Mouse (Mus musculus) limb, embryonic 13.5 days (tissue): ENCODE measurements at regions not wholly inside any gene's neighbourhood (a gene's known extent, or its start where the extent isn't known, plus 50 kb on each side); places are given as distances from the start of the nearest gene placed in this dataset.
A peak's percentile ranks its signal among the peaks of the same experiment; 100 is the strongest.

Experiments
- ATAC-seq: fragments of 200-750 bp; cut with Nextera tagmentation; 2 replicates; pipeline ENCODE4 v1.8.0; 2017; ENCODE audit warnings: low read depth, moderate number of reproducible peaks, moderate TSS enrichment; ENCODE audit not compliant: low FRiP score
- H3K27ac ChIP-seq: fragments of 300-500 bp; sonication (generic); 2 replicates; pipeline ENCODE4 v1.5.1; 2015; ENCODE audit warnings: inconsistent platforms, mild to moderate bottlenecking, moderate library complexity
- H3K27me3 ChIP-seq: fragments of 300-500 bp; sonication (generic); 2 replicates; pipeline ENCODE4 v1.6.1; 2015; ENCODE audit warnings: mild to moderate bottlenecking, inconsistent platforms
- H3K36me3 ChIP-seq: fragments of 300-500 bp; sonication (generic); 2 replicates; pipeline ENCODE4 v1.6.1; 2015; ENCODE audit warnings: inconsistent platforms, mild to moderate bottlenecking, moderate library complexity
- H3K4me1 ChIP-seq: fragments of 300-500 bp; sonication (generic); 2 replicates; pipeline ENCODE4 v1.6.1; 2015; ENCODE audit warnings: inconsistent platforms
- H3K4me2 ChIP-seq: fragments of 300-500 bp; sonication (generic); replicated peaks from 2 replicates; pipeline ENCODE4 v1.6.1; 2015; ENCODE audit warnings: inconsistent platforms, mild to moderate bottlenecking, moderate library complexity
- H3K4me3 ChIP-seq: fragments of 300-500 bp; sonication (generic); 2 replicates; pipeline ENCODE4 v1.5.1; 2015; ENCODE audit warnings: moderate library complexity, mild to moderate bottlenecking, inconsistent platforms
- H3K9ac ChIP-seq: fragments of 300-500 bp; sonication (generic); 2 replicates; pipeline ENCODE4 v1.6.1; 2015; ENCODE audit warnings: mild to moderate bottlenecking, inconsistent platforms
- H3K9me3 ChIP-seq: fragments of 300-500 bp; sonication (generic); 2 replicates; pipeline ENCODE4 v1.6.1; 2016; ENCODE audit warnings: inconsistent platforms
- WGBS: fragments of 180-500 bp; shearing (Covaris S2); methylation state at CpG from one replicate; pipeline ENCODE4 v1.1.7; 2015; 5-methylcytosine and 5-hydroxymethylcytosine counted together

GRCm38 (mm10) chr15:93852126-93852525 is 256.4 kb upstream of the Prickle1 start:
- Histone ChIP-seq H3K27me3 (no peaks in the 10 kb centered on the region), H3K4me1 (peaks cover 26% of the 10 kb centered on the region), H3K9me3 (0 out of 2 replicates have a peak, but pooled peaks cover 4% of the 10 kb centered on the region), H3K4me2 (no peak overlapping the region), H3K36me3 (no peaks in the 10 kb centered on the region), H3K27ac (no peak overlapping the region), H3K9ac (no peak overlapping the region), H3K4me3 (no peak overlapping the region)
- WGBS: 94% methylated on average over 4 of the region's 4 CpGs
- ATAC-seq: no peak

DNA sequence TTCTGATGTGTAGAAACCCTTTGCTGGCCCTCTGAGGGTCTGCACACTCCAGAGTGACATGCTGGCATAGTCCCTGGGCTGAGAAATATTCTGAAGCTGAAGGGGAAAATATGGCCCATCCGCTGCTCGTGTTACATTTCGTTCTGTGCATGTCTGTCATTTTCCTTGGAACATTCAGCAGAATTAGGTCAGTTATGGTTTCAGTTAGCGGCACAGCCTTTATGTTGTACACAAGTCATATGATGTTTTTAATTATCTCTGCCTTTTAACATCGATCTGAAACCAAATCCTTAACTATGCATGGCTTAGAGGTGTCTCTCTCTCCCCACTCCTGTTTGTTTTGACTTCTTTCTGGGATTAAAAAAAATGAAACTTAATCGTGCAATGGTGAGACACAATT is 254.7 kb upstream of the Prickle1 start:
- 32% methylated on average over 6 of the region's 6 CpGs for WGBS
- Histone ChIP-seq H3K9me3 (0 out of 2 replicates have a peak, but pooled peaks cover 4% of the 10 kb centered on the region), H3K4me3 (no peak overlapping the region), H3K9ac (no peak overlapping the region), H3K4me2 (no peak overlapping the region), H3K4me1 (peaks cover 24% of the 10 kb centered on the region; the same call in 1 of the 2 replicates), H3K27me3 (no peaks in the 10 kb centered on the region), H3K36me3 (no peaks in the 10 kb centered on the region), H3K27ac (no peak overlapping the region)
- no peak for ATAC-seq

- 91% methylated on average over 4 of the region's 4 CpGs for WGBS
- no peak for ATAC-seq
These were observed 253.1 kb upstream of the Prickle1 start for GRCm38 (mm10) chr15:93848830-93849229.

DNA sequence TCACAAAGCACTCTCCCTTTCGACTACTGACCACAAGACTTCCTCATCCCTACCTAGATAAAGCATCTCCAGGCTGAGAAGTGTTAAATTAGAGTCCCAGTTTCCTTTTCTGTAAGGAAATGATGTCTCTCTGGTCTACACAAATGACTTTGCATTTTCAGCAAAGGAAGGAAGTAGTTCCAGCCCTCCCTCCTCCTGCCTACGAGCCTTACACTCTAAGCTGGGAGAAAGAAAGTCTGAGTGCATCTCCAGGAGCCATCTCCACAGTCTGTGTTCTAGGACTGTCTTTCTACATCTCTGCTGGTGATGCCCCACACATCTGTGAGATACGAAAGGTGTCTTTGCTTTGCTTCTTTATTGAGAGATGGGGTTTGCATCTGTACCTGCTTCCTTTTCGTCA is 251.1 kb upstream of the Prickle1 start:
- Histone ChIP-seq H3K27ac (no peak overlapping the region), H3K9ac (no peak overlapping the region), H3K36me3 (no peaks in the 10 kb centered on the region), H3K9me3 (peaks cover 3% of the 10 kb centered on the region; the same call in 1 of the 2 replicates), H3K27me3 (no peaks in the 10 kb centered on the region), H3K4me1 (peaks cover 17% of the 10 kb centered on the region; the same call in 1 of the 2 replicates), H3K4me3 (no peak overlapping the region), H3K4me2 (no peak overlapping the region)
- WGBS: 87% methylated on average over 4 of the region's 4 CpGs
- no peak for ATAC-seq

More at GRCm38 (mm10) chr15:93848830-93849229, 253.1 kb upstream of the Prickle1 start:
- no peaks in the 10 kb centered on the region for H3K9me3 ChIP-seq
- H3K4me1 ChIP-seq: peaks cover 24% of the 10 kb centered on the region; the same call in 1 of the 2 replicates
- no peak overlapping the region for H3K4me2 ChIP-seq
- no peak overlapping the region for H3K27ac ChIP-seq
- H3K36me3 ChIP-seq: no peaks in the 10 kb centered on the region
- H3K27me3 ChIP-seq: no peaks in the 10 kb centered on the region
- no peak overlapping the region for H3K9ac ChIP-seq
- no peak overlapping the region for H3K4me3 ChIP-seq

- Histone ChIP-seq H3K9ac (no peak overlapping the region), H3K9me3 (peaks cover 3% of the 10 kb centered on the region; the same call in 1 of the 2 replicates), H3K36me3 (no peaks in the 10 kb centered on the region), H3K27ac (no peak overlapping the region), H3K4me2 (no peak overlapping the region), H3K27me3 (no peaks in the 10 kb centered on the region), H3K4me1 (peaks cover 16% of the 10 kb centered on the region; the same call in 1 of the 2 replicates), H3K4me3 (no peak overlapping the region)
- ATAC-seq: no peak
- 42% methylated on average over 6 of the region's 6 CpGs for WGBS
These were observed 250.1 kb upstream of the Prickle1 start for GRCm38 (mm10) chr15:93845801-93846200.

DNA sequence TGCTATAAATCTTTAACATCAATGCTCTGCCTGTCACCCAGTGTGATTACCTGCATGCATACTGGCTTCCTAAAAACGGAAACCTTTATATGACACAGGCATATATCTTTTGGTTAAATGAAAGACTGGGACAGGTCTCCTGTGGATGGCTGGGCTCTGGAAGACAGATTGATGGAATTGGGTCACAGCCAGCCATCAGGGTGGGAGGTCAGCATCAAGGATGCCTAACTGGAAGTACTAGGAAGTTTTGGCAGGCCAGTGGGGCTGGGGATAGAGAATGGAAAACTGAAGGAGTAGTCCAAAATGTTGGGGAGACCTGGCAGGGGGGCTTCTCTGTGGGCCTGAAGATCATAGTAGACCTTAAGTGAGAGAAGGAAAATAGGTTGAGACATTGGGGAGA is 237.3 kb upstream of the Prickle1 start:
- no peak for ATAC-seq

DNA sequence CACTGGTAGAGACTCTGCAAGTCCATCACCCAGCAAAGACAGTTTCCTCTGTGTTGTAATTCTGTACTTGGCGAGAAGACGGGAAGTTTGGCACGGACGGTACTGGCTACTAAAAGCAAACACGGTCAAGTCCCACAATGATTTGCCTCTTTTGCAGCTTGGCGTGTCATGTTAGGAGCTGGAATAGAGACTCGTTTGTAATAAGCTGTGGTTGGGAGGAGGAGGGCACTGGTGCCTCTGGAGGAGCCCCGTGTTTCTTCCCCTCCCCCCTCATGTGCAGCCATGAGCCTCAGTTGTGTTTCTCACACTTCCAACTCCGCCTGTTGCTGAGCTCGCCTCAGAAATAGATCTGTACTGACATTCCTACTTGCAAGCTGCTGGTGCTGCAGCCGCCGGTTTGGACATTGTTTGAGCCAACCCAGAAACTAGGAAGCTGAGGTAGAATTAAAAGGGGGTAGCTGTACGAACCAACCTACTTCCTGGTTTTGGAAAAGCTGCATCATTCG is 236.8 kb upstream of the Prickle1 start:
- no peak overlapping the region for H3K9ac ChIP-seq
- H3K4me3 ChIP-seq: no peak overlapping the region
- H3K4me2 ChIP-seq: peak overlapping the region; percentile 16
- peak overlapping the region; percentile 28; the same call in 1 of the 2 replicates for H3K27ac ChIP-seq
- H3K27me3 ChIP-seq: no peaks in the 10 kb centered on the region
- H3K4me1 ChIP-seq: peaks cover 13% of the 10 kb centered on the region
- H3K36me3 ChIP-seq: no peaks in the 10 kb centered on the region
- H3K9me3 ChIP-seq: no peaks in the 10 kb centered on the region
- WGBS: 59% methylated on average over 14 of the region's 14 CpGs
- no peak for ATAC-seq

More for the DNA sequence above, 237.3 kb upstream of the Prickle1 start:
- peak overlapping the region; percentile 16; the same call in 1 of the 2 replicates for H3K4me2 ChIP-seq
- no peak overlapping the region for H3K4me3 ChIP-seq
- no peaks in the 10 kb centered on the region for H3K27me3 ChIP-seq
- no peak overlapping the region for H3K9ac ChIP-seq
- H3K27ac ChIP-seq: peak overlapping the region; percentile 28; the same call in 1 of the 2 replicates
- H3K36me3 ChIP-seq: no peaks in the 10 kb centered on the region
- peaks cover 13% of the 10 kb centered on the region for H3K4me1 ChIP-seq
- no peaks in the 10 kb centered on the region for H3K9me3 ChIP-seq
- WGBS: 48% methylated on average over 1 of the region's 1 CpGs

- Histone ChIP-seq H3K9ac (no peak overlapping the region), H3K4me3 (no peak overlapping the region), H3K27ac (no peak overlapping the region), H3K9me3 (no peaks in the 10 kb centered on the region), H3K36me3 (no peaks in the 10 kb centered on the region), H3K4me2 (no peak overlapping the region), H3K4me1 (peaks cover 13% of the 10 kb centered on the region), H3K27me3 (no peaks in the 10 kb centered on the region)
- no peak for ATAC-seq
- WGBS: 83% methylated on average over 3 of the region's 3 CpGs
These were observed 235.5 kb upstream of the Prickle1 start for GRCm38 (mm10) chr15:93831148-93831547.

GRCm38 (mm10) chr15:93824729-93825694 is 229.3 kb upstream of the Prickle1 start:
- Histone ChIP-seq H3K4me1 (peaks cover 20% of the 10 kb centered on the region), H3K9ac (no peak overlapping the region), H3K36me3 (no peaks in the 10 kb centered on the region), H3K4me3 (peak overlapping the region; percentile 7), H3K27me3 (no peaks in the 10 kb centered on the region), H3K9me3 (no peaks in the 10 kb centered on the region), H3K27ac (peak overlapping the region; percentile 55; the same call in 1 of the 2 replicates), H3K4me2 (peak overlapping the region; percentile 51)
- peak; percentile 77 for ATAC-seq
- WGBS: 39% methylated on average over 28 of the region's 28 CpGs

DNA sequence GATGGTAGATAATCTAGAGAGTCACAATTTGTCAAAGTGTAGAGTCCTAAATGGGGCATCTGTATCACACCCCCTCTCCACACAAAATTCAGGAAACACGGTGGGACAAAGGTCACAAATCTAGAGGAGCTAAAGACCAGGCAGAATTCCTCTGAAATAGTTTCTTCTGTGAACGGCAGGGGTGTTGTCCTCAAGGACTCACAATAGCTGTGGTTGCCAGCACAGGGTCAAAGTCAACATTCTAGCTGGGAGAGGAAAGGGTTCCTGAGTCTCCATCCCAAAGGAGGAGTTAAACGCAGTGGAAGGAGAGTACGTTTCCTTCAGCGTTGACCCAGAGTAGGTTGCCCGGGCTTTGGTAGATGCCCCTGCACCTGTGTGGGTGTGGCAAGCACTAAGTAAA is 225.5 kb upstream of the Prickle1 start:
- 76% methylated on average over 6 of the region's 6 CpGs for WGBS
- H3K27me3 ChIP-seq: no peaks in the 10 kb centered on the region
- H3K9ac ChIP-seq: no peak overlapping the region
- H3K4me1 ChIP-seq: peaks cover 20% of the 10 kb centered on the region
- no peak overlapping the region for H3K4me3 ChIP-seq
- H3K27ac ChIP-seq: no peak overlapping the region
- no peak for ATAC-seq
- H3K4me2 ChIP-seq: no peak overlapping the region
- H3K9me3 ChIP-seq: no peaks in the 10 kb centered on the region
- no peaks in the 10 kb centered on the region for H3K36me3 ChIP-seq

- H3K36me3 ChIP-seq: no peaks in the 10 kb centered on the region
- H3K4me2 ChIP-seq: no peak overlapping the region
- no peak for ATAC-seq
- H3K9ac ChIP-seq: no peak overlapping the region
- WGBS: 34% methylated on average over 7 of the region's 7 CpGs
- no peak overlapping the region for H3K4me3 ChIP-seq
- no peak overlapping the region for H3K27ac ChIP-seq
- peaks cover 12% of the 10 kb centered on the region for H3K9me3 ChIP-seq
- H3K27me3 ChIP-seq: no peaks in the 10 kb centered on the region
- H3K4me1 ChIP-seq: no peaks in the 10 kb centered on the region
These were observed 216.3 kb upstream of the Prickle1 start for GRCm38 (mm10) chr15:93812011-93812410.

DNA sequence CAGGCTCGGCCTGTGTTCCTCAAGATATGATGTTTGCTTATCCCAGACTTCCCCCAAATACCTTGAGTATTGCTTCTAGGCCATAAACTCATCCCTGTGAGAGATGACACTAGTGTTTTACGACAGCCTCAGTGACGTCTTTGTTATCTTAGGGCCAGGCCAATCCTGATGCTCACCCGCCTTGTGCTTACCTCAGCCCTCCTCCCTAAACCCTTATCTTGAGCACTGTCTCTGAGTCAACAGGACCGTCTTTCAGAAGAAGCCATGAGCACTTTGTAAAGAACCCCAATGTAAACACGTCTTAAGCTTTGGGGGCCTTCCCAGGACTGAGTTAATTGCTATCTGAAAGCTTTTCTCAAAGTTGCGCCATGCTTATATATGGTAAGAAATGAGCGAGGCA is 212.3 kb upstream of the Prickle1 start:
- Histone ChIP-seq H3K9me3 (no peaks in the 10 kb centered on the region), H3K4me3 (no peak overlapping the region), H3K27ac (no peak overlapping the region), H3K4me2 (no peak overlapping the region), H3K4me1 (no peaks in the 10 kb centered on the region), H3K36me3 (no peaks in the 10 kb centered on the region), H3K27me3 (no peaks in the 10 kb centered on the region), H3K9ac (no peak overlapping the region)
- ATAC-seq: no peak
- 71% methylated on average over 8 of the region's 8 CpGs for WGBS
